Mouse (Mus musculus) activated CD4-positive, CD25-positive, alpha-beta regulatory T cell, adult 4 months (primary cell): ENCODE data around the gene Cbx3. TPM values are rescaled to one million over a fixed set of nuclear protein-coding genes. Genes with fewer than 3 reads are reported as not detected.

Experiments used
- ATAC-seq: one replicate; pipeline ENCODE4 v1.8.0; 2017
- polyA plus RNA-seq, 2 experiments: library from polyadenylated mRNA; unstranded; fragments of 100-300 nt; shearing (Covaris generic); gene quantifications; one replicate each; pipeline ENCODE4 v1.2.1; 2017

Gene Cbx3
- polyA plus RNA-seq, 2 experiments from 2014 or later = 744 to 779 TPM

DNA sequence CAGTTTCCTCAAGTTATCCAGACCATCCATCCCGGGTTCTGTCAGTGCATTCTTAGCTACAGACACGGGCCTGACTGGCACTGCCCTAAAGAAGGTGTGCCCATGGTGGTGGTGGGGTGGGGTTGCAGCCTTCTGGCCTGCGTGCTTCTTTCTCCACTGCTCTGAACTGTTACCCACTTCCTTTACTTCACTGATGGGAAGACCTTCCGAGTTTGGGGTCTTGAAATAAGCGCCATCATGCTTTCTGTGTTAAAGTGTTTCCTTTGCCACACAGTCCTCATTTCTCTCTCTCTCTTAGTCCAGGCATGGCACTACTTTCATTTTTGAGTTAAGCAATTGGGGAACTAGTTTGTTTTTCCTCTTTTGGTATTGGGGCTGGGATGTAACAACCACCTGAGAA, 54.8 kb downstream of the Cbx3 start:
- peak; percentile 30 for ATAC-seq

DNA sequence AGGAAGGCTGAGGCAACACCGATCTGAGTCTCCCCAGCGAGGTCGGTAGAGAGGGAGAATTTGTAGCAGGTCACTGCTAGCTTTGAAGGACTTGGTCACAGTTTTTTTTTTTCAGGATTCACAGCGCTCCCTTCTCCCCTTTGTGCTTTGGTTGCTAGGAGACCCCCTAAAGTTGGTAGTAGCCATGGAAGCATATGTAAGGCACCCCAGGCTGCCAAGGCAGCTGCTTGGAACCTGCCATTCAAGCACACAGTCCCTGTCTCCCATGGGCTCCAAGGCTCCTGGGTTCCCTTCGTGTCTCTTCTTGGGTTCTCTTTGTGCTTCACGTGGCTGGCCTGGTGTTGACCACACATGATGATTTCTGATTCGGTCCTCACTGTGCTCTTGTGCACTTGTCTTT, 59.3 kb downstream of the Cbx3 start:
- ATAC-seq = no peak

Other genes starting within 250 kb of the Cbx3 start
- 1 to 10 TPM in 1 of 2 experiments, under 1 TPM in 1; 0.60 to 1.0 TPM for gene Nfe2l3, start 37.7 kb upstream of the Cbx3 start, polyA plus RNA-seq
- 1,000 to 10,000 TPM in 1 of 2 experiments, 100 to 1,000 TPM in 1; 998 to 1,298 TPM for gene Hnrnpa2b1, start 466 bp upstream of the Cbx3 start, polyA plus RNA-seq
- gene Snx10, start 53.5 kb downstream of the Cbx3 start, polyA plus RNA-seq = 10 to 100 TPM; 23.0 to 32.5 TPM